Mouse (Mus musculus) embryonic fibroblast, embryonic 13.5 days (primary cell): ENCODE data around the gene Rnf115.

Experiments used
- CTCF ChIP-seq: IDR thresholded peaks from 2 replicates; pipeline ENCODE4 v1.5.1; 2011; ENCODE audit warnings: mild to moderate bottlenecking, control low read depth, low read length, moderate library complexity, borderline replicate concordance; ENCODE audit not compliant: insufficient read depth
- POLR2A ChIP-seq: IDR thresholded peaks from 2 replicates; pipeline ENCODE4 v1.6.1; 2011; ENCODE audit warnings: low read depth, mild to moderate bottlenecking, control low read depth, low read length, moderate library complexity

DNA sequence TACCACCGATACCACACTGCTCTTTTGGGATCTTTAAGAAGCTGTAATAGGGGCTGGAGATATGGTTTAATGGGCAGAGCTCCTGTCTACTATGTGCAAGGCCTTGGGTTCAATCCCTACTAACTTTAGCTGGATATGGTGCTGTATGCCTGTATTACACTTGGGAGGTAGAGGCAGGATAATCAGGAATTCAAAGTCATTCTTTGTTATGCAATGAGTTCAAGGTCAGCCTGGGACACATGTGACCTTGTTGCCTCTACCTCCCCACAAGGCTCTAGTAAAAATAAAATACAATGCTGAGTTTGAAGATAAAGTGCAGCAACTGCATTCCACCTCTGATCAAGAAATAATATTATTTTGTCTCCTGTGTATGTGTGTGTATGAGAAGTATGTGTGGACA, 6.5 kb downstream of the Rnf115 start:
- TF ChIP-seq CTCF (no peak), POLR2A (no peak)
